Mouse (Mus musculus): ENCODE data around the gene Gcsh. TPM values are rescaled to one million over a fixed set of nuclear protein-coding genes. Genes with fewer than 3 reads are reported as not detected.
A peak's percentile ranks its signal among the peaks of the same experiment; 100 is the strongest.

Gene Gcsh
- polyA plus RNA-seq, 1 experiment from 2014 or later, result 147 TPM

DNA sequence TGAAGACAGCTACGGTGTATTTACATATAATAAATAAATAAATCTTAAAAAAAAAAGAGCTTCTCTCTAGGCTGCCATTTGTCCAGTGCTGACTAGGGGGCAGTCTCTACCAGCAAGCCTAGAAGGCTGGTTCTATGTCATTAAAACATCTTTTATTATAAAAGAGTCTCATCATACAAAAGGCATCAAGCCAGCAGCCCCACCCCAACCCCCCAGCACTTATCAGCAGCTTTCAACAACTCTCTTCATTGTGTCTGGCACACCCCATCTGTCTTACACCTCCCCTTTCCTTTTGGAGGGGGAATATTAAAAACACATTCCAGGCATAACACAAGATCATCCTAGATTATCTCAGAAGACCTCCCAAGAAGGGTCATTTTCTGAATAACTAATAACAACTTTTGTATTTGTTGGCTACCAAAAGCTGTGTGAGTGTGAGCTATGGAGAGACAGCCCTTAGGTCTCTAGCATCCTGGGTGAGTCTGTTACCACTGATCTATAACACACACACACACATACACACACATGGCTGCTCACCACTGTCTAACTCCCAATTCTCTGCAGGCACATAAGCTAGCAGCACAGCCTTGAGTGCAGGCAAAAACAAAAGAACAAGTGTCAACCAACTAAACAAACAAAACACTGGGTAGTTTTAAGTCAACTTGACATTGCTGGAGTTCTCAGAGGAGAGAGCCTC is 29.1 kb upstream of the Gcsh start:
- Histone ChIP-seq H3K9me3 (ENCODE audit: control insufficient read depth, low read length) (no peaks in the 10 kb centered on the region), H3K9ac (ENCODE audit: low read depth, low read length) (no peak overlapping the region), H3K36me3 (ENCODE audit: control insufficient read depth, insufficient read depth, low read length) (no peaks in the 10 kb centered on the region), H3K27ac (ENCODE audit: low read depth, low read length) (no peak overlapping the region), H3K4me1 (replicated peaks; ENCODE audit: control insufficient read depth, insufficient read depth, low read length) (no peaks in the 10 kb centered on the region; the same call in none of the 2 replicates), H3K4me3 (ENCODE audit: low read depth, low read length) (no peak overlapping the region), H3K4me2 (no peak overlapping the region), H3K27me3 (replicated peaks; ENCODE audit: control insufficient read depth, insufficient read depth, low read length) (no peaks in the 10 kb centered on the region)
- no peak for ATAC-seq (replicated peaks; ENCODE audit: low FRiP score)
- no peak for DNase-seq (ENCODE audit: low spot score)
- 58% methylated on average over 1 of the region's 1 CpGs for WGBS

DNA sequence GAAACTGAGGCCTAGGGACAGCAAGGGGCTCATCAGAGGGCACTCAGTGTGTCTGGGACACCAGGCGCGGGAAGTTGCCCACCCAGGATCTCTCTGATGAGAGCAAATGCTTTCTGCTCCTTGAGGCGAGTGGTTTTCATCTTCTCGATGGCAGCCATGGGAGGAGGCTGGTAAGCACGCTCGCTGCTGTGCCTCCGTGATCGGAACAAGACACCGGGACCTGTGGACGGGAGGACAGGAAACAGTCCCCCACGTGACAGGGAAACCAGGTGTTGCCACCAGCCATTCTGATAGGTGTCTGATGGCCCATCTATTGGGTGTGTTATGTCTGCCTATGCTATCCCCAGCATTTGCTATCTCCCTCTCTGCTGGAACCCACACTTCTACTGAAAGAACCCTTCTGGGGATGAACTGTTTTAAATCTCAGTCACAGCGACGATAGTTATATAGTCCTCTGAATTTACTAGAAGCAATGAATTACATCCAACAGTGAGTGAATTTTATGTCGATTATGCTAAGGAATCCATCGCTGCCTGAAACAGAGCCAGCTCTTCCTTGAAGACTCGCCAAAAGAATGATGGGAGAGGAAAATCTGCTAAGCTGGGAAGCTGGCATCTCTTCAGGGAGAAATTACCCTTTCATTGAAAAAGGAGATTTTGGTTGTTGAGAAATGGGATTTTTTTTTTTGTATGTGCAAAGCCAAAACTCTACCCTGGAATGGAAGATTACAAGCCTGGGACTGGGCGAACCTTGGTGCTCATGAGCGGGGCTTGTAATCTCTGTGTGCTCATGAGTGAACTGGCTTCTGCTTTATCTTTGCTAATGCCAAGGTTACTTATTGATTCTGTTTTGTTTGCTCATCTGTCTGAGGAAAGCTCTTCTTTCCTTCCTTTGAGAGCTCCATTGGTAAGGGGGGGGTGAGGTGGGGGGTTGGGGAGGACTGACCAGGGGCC is 26.3 kb upstream of the Gcsh start:
- Histone ChIP-seq H3K27me3 (replicated peaks; ENCODE audit: control insufficient read depth, insufficient read depth, low read length) (no peaks in the 10 kb centered on the region; the same call in 1 of the 2 replicates), H3K9me3 (ENCODE audit: control insufficient read depth, low read length) (no peaks in the 10 kb centered on the region), H3K4me3 (ENCODE audit: low read depth, low read length) (no peak overlapping the region), H3K9ac (ENCODE audit: low read depth, low read length) (no peak overlapping the region), H3K27ac (ENCODE audit: low read depth, low read length) (no peak overlapping the region), H3K36me3 (ENCODE audit: control insufficient read depth, insufficient read depth, low read length) (no peaks in the 10 kb centered on the region), H3K4me1 (replicated peaks; ENCODE audit: control insufficient read depth, insufficient read depth, low read length) (no peaks in the 10 kb centered on the region; the same call in none of the 2 replicates), H3K4me2 (no peak overlapping the region)
- ATAC-seq (replicated peaks; ENCODE audit: low FRiP score), result no peak
- no peak for DNase-seq (ENCODE audit: low spot score)
- 78% methylated on average over 18 of the region's 18 CpGs for WGBS

DNA sequence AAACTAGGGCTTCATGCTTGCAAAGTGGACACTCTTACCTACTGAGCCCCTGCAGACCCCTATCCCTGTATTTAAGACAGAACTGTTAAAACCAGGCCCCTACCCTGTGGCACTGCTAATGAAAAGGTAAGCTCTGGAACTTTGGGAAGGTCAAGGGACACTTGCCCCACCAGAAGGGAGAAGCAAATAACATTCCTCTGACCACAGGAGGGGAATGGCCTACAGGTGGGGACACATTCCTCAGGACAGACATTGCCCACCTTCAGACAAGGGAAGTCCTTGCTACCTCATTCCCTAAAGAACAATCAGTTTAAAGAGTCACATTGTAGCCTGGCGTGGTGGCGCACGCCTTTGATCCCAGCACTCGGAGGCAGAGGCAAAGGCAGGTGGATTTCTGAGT is 24.6 kb upstream of the Gcsh start:
- Histone ChIP-seq H3K4me2 (no peak overlapping the region), H3K9me3 (ENCODE audit: control insufficient read depth, low read length) (no peaks in the 10 kb centered on the region), H3K27ac (ENCODE audit: low read depth, low read length) (no peak overlapping the region), H3K4me1 (replicated peaks; ENCODE audit: control insufficient read depth, insufficient read depth, low read length) (no peaks in the 10 kb centered on the region; the same call in none of the 2 replicates), H3K9ac (ENCODE audit: low read depth, low read length) (no peak overlapping the region), H3K27me3 (replicated peaks; ENCODE audit: control insufficient read depth, insufficient read depth, low read length) (no peaks in the 10 kb centered on the region; the same call in 1 of the 2 replicates), H3K36me3 (ENCODE audit: control insufficient read depth, insufficient read depth, low read length) (no peaks in the 10 kb centered on the region), H3K4me3 (ENCODE audit: low read depth, low read length) (no peak overlapping the region)
- WGBS, result 91% methylated on average over 4 of the region's 4 CpGs
- DNase-seq (ENCODE audit: low spot score), result no peak
- no peak for ATAC-seq (replicated peaks; ENCODE audit: low FRiP score)

DNA sequence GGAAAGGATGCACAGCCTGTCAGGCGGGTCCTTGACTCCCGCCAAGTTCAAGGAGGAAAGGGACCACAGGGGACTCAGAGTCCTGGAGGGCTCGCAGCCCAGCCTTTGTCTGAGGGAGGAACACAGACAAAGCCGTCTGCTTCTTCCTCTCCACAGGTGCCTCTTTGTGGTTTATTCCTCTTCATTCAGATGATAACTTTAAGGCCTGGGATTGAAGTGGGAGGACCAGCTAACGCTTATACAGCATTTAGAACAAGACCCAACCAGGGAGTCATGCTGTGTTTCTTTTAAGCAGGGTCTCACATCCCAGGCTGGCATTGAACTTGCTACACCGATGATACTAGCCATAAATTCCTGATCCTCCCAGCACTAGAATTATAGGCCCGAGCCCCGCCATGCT is 23.7 kb upstream of the Gcsh start:
- ATAC-seq (replicated peaks; ENCODE audit: low FRiP score) (no peak), DNase-seq (ENCODE audit: low spot score) (no peak)
- Histone ChIP-seq H3K4me1 (replicated peaks; ENCODE audit: control insufficient read depth, insufficient read depth, low read length) (no peaks in the 10 kb centered on the region; the same call in 1 of the 2 replicates), H3K9ac (ENCODE audit: low read depth, low read length) (no peak overlapping the region), H3K27me3 (replicated peaks; ENCODE audit: control insufficient read depth, insufficient read depth, low read length) (no peaks in the 10 kb centered on the region; the same call in 1 of the 2 replicates), H3K36me3 (ENCODE audit: control insufficient read depth, insufficient read depth, low read length) (no peaks in the 10 kb centered on the region), H3K4me3 (ENCODE audit: low read depth, low read length) (no peak overlapping the region), H3K27ac (ENCODE audit: low read depth, low read length) (no peak overlapping the region), H3K4me2 (no peak overlapping the region), H3K9me3 (ENCODE audit: control insufficient read depth, low read length) (no peaks in the 10 kb centered on the region)
- 71% methylated on average over 8 of the region's 8 CpGs for WGBS

DNA sequence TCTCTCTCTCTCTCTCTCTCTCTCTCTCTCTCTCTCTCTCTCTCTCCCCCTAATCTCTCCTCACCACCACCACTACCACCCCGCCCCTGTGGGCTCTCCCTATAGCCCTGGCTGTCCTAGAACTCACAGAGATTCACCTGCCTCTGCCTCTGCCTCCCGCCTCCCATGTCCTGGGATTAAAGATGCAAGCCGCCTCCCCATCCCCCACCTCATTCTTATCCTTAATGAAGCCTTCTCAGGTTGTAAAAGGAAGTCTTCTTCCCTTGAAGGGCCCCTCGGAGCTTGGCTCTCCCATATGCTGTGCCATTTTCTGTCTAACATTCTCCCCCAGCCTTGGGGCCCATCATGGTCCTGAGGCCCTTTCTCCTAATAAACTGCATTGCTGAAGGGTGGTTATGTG is 22.3 kb upstream of the Gcsh start:
- WGBS, result 54% methylated on average over 4 of the region's 4 CpGs
- DNase-seq (ENCODE audit: low spot score), result no peak
- no peak overlapping the region for H3K4me2 ChIP-seq
- H3K27me3 ChIP-seq (replicated peaks; ENCODE audit: control insufficient read depth, insufficient read depth, low read length), result no peaks in the 10 kb centered on the region; the same call in 1 of the 2 replicates
- H3K27ac ChIP-seq (ENCODE audit: low read depth, low read length), result no peak overlapping the region
- H3K9me3 ChIP-seq (ENCODE audit: control insufficient read depth, low read length), result no peaks in the 10 kb centered on the region
- H3K9ac ChIP-seq (ENCODE audit: low read depth, low read length), result no peak overlapping the region
- no peaks in the 10 kb centered on the region; the same call in 1 of the 2 replicates for H3K4me1 ChIP-seq (replicated peaks; ENCODE audit: control insufficient read depth, insufficient read depth, low read length)
- H3K4me3 ChIP-seq (ENCODE audit: low read depth, low read length), result no peak overlapping the region
- H3K36me3 ChIP-seq (ENCODE audit: control insufficient read depth, insufficient read depth, low read length), result no peaks in the 10 kb centered on the region
- ATAC-seq (replicated peaks; ENCODE audit: low FRiP score), result no peak

DNA sequence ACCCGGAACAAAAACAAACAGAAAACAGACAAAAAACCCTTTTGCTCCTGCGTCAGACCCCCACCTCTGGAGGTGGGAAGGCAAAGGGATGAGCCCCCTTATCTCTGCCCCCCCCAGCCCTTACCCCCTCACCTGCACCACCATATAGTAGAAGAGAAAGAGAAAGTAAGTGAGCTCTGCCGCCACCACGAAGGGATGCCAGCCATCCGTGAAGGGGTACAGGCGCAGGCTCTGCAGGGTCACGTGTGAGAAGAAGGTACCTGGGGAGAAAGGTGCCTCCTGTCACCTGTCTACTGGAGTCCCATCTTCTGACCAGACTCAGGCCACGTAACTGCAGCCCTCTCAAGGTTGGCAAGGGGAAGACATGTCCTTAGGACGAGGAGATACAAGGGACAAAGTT is 18.0 kb upstream of the Gcsh start:
- WGBS, result 88% methylated on average over 9 of the region's 9 CpGs
- Histone ChIP-seq H3K4me2 (no peak overlapping the region), H3K4me1 (replicated peaks; ENCODE audit: control insufficient read depth, insufficient read depth, low read length) (no peaks in the 10 kb centered on the region), H3K9ac (ENCODE audit: low read depth, low read length) (no peak overlapping the region), H3K27ac (ENCODE audit: low read depth, low read length) (no peak overlapping the region), H3K36me3 (ENCODE audit: control insufficient read depth, insufficient read depth, low read length) (no peaks in the 10 kb centered on the region), H3K27me3 (replicated peaks; ENCODE audit: control insufficient read depth, insufficient read depth, low read length) (no peaks in the 10 kb centered on the region; the same call in 1 of the 2 replicates), H3K9me3 (ENCODE audit: control insufficient read depth, low read length) (no peaks in the 10 kb centered on the region), H3K4me3 (ENCODE audit: low read depth, low read length) (no peak overlapping the region)
- ATAC-seq (replicated peaks; ENCODE audit: low FRiP score) (no peak), DNase-seq (ENCODE audit: low spot score) (no peak)

DNA sequence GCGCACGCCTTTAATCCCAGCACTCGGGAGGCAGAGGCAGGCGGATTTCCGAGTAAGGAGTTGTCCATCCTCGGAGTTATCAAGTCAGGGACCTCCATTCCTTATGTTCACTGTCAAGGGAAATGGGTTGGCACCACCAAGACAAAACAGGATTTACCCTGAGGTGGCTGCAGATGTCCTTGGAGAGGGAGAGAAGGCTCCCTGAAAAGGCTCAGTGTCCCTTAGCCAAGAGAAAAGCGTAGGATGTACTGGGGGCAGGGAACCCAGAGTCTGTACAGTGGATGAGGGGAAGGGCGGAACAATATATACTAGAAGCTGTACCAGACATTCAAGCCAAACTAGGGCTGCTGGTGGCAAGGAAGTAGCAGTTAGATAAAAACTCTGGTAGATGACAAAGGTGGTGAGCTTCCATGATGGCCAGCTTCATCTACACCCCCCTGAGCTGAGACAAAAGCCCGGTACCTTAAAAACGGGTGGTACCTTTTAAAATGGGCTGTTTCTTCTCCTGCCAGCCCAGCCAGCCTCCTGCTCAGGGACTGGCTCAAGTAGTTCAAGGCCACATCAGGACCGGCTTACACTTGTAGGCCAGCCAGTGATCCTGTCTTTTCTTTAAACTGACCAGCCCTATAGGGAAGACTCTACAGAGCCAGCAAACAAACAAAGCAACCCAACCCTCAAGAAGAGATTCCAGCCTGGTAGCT is 829 bp upstream of the Gcsh start:
- 0 out of 2 replicates have a peak, but pooled peaks cover under 1% of the 10 kb centered on the region for H3K36me3 ChIP-seq (ENCODE audit: control insufficient read depth, insufficient read depth, low read length)
- no peaks in the 10 kb centered on the region for H3K27me3 ChIP-seq (replicated peaks; ENCODE audit: control insufficient read depth, insufficient read depth, low read length)
- ATAC-seq (replicated peaks; ENCODE audit: low FRiP score) (no peak), DNase-seq (ENCODE audit: low spot score) (no peak)
- 58% methylated on average over 11 of the region's 11 CpGs for WGBS
- H3K4me2 ChIP-seq, result peak overlapping the region; percentile 95
- H3K4me3 ChIP-seq (ENCODE audit: low read depth, low read length), result peak overlapping the region; percentile 67
- no peaks in the 10 kb centered on the region for H3K9me3 ChIP-seq (ENCODE audit: control insufficient read depth, low read length)
- H3K4me1 ChIP-seq (replicated peaks; ENCODE audit: control insufficient read depth, insufficient read depth, low read length), result peaks cover 8% of the 10 kb centered on the region
- H3K27ac ChIP-seq (ENCODE audit: low read depth, low read length), result 0 out of 2 replicates have a peak overlapping the region, but pooled peaks have one; percentile 46
- 0 out of 2 replicates have a peak overlapping the region, but pooled peaks have one; percentile 13 for H3K9ac ChIP-seq (ENCODE audit: low read depth, low read length)

Data from liver, embryonic 11.5 days (tissue).